Mouse (Mus musculus) skeletal muscle tissue, postnatal 0 days (tissue): Measurements from ENCODE around the gene Gcc1. TPM values are rescaled to one million over a fixed set of nuclear protein-coding genes. Genes with fewer than 3 reads are reported as not detected.

ENCODE experiments used
- polyA plus RNA-seq: library from polyadenylated mRNA; unstranded; fragments of >200 nt; fragmentation: Nextera tagmentation; extraction: Ambion mirVana; gene quantifications from 2 replicates; pipeline ENCODE4 v1.2.1, GENCODE M21; 2015

The Gcc1 gene
- 4.8 and 5.2 TPM in 2 replicates for polyA plus RNA-seq

DNA sequence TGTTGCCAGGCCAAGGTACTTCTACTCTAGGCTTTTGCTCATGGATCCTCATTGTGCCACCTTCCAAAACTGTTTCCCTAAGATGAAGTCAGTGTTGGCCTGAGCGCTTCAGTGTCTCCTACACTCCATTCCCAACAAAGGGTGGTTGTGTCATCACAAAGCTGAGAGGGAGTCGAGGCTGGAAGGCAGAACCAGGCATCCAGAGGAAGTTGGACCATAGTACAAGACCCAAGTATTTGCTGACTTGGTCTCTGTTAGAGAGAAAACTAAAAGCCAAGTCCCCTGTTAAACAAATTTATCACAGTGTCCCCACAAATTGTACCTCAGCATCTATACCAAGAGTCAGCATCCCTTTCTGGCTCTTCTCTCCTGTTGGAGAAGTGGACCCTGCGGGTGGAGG, at the start of gene Gcc1:
Gcc1 (minus strand) TSS at position 101 of the 400 bp plus-strand sequence.

GRCm38 (mm10) chr6:28474839-28475238, 46.6 kb upstream of the Gcc1 start, which contains the start of gene Snd1:
TSS of gene Snd1 (plus strand) at chr6:28475139.

GRCm38 (mm10) chr6:28449253-28449652, 21.1 kb upstream of the Gcc1 start, which contains the start of gene Pax4:
TSS of gene Pax4 (minus strand) at chr6:28449353.

GRCm38 (mm10) chr6:28427096-28427839, 922 bp downstream of the Gcc1 start, which contains the start of gene Fscn3:
TSS of gene Fscn3 (plus strand) at chr6:28427789.

DNA sequence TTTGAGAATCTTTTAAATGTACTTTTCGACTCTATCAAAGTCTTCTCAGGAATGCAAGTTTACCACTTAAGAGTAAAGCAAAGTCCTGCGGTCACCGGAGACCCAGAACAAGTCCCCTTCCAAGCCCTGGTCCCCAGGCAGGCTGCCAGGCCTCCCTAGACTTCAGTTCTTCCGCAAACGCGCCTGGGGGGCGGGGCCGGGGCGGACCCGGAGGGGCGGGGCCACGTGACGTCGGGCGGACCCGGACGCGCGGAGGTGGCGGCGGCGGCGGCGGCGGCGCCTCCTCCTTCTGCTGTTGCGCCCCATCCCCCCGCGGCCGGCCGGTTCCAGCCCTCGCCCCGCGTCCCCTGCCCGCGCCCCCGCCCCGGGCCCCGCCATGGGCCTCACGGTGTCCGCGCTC, 4.9 kb downstream of the Gcc1 start, which contains the start of gene Arf5:
Arf5 (plus strand) TSS at position 248 of the 400 bp plus-strand sequence.

GRCm38 (mm10) chr6:28397681-28398203, 30.4 kb downstream of the Gcc1 start, which contains the start of gene Zfp800:
TSS of gene Zfp800 (minus strand) at chr6:28398005.

Other genes starting within 250 kb of the Gcc1 start
- 10.5 and 11.8 TPM in 2 replicates for gene Zfp800, start 30.4 kb downstream of the Gcc1 start, polyA plus RNA-seq
- 172 and 211 TPM in 2 replicates for gene Arf5, start 4.8 kb downstream of the Gcc1 start, polyA plus RNA-seq
- not detected in 2 replicates for gene Fscn3, start 601 bp downstream of the Gcc1 start, polyA plus RNA-seq
- not detected in 2 replicates for gene Pax4, start 21.0 kb upstream of the Gcc1 start, polyA plus RNA-seq
- gene Snd1, start 46.7 kb upstream of the Gcc1 start, polyA plus RNA-seq = 37.3 and 42.5 TPM in 2 replicates